Mouse (Mus musculus) intestine, embryonic 16.5 days (tissue): Measurements from ENCODE around the gene Antxr1. TPM values are rescaled to one million over a fixed set of nuclear protein-coding genes. Genes with fewer than 3 reads are reported as not detected.

Experiments
- ATAC-seq: fragments of 200-750 bp; cut with Nextera tagmentation; 2 replicates; pipeline ENCODE4 v1.8.0; 2017; ENCODE audit warnings: moderate TSS enrichment, moderate library complexity
- H3K27ac ChIP-seq: fragments of 300-500 bp; sonication (generic); 2 replicates; pipeline ENCODE4 v1.5.1; 2014; ENCODE audit warnings: mild to moderate bottlenecking, low read length
- H3K27me3 ChIP-seq: fragments of 300-500 bp; sonication (generic); replicated peaks from 2 replicates; pipeline ENCODE4 v1.6.1; 2014; ENCODE audit warnings: low read length, control low read depth, mixed read lengths; ENCODE audit not compliant: control insufficient read depth, insufficient read depth
- H3K36me3 ChIP-seq: fragments of 300-500 bp; sonication (generic); 2 replicates; pipeline ENCODE4 v1.6.1; 2014; ENCODE audit warnings: low read length, control low read depth; ENCODE audit not compliant: control insufficient read depth, insufficient read depth
- H3K4me1 ChIP-seq: fragments of 300-500 bp; sonication (generic); 2 replicates; pipeline ENCODE4 v1.6.1; 2014; ENCODE audit warnings: low read length, control low read depth, mixed read lengths; ENCODE audit not compliant: control insufficient read depth, insufficient read depth
- H3K4me2 ChIP-seq: fragments of 300-500 bp; sonication (generic); 2 replicates; pipeline ENCODE4 v1.6.1; 2014; ENCODE audit warnings: low read depth, low read length, control low read depth
- H3K4me3 ChIP-seq: fragments of 300-500 bp; sonication (generic); 2 replicates; pipeline ENCODE4 v1.5.1; 2014; ENCODE audit warnings: mild to moderate bottlenecking, low read length
- H3K9ac ChIP-seq: fragments of 300-500 bp; sonication (generic); 2 replicates; pipeline ENCODE4 v1.6.1; 2014; ENCODE audit warnings: low read depth, low read length
- H3K9me3 ChIP-seq: fragments of 300-500 bp; sonication (generic); 2 replicates; pipeline ENCODE4 v1.6.1; 2016; ENCODE audit warnings: low read length, control low read depth; ENCODE audit not compliant: control insufficient read depth
- WGBS: fragments of 180-500 bp; shearing (Covaris S2); extraction: QIAGEN DNeasy Blood & Tissue Kit; methylation state at CpG from one replicate; pipeline ENCODE4 v1.1.7; 2014; 5-methylcytosine and 5-hydroxymethylcytosine counted together
- polyA plus RNA-seq: library from polyadenylated mRNA; unstranded; fragments of >200 nt; fragmentation: Nextera tagmentation; extraction: Ambion mirVana; gene quantifications from 2 replicates; pipeline ENCODE4 v1.2.1, GENCODE M21; 2015

Antxr1 gene
- 3.9 and 4.1 TPM in 2 replicates for polyA plus RNA-seq

DNA sequence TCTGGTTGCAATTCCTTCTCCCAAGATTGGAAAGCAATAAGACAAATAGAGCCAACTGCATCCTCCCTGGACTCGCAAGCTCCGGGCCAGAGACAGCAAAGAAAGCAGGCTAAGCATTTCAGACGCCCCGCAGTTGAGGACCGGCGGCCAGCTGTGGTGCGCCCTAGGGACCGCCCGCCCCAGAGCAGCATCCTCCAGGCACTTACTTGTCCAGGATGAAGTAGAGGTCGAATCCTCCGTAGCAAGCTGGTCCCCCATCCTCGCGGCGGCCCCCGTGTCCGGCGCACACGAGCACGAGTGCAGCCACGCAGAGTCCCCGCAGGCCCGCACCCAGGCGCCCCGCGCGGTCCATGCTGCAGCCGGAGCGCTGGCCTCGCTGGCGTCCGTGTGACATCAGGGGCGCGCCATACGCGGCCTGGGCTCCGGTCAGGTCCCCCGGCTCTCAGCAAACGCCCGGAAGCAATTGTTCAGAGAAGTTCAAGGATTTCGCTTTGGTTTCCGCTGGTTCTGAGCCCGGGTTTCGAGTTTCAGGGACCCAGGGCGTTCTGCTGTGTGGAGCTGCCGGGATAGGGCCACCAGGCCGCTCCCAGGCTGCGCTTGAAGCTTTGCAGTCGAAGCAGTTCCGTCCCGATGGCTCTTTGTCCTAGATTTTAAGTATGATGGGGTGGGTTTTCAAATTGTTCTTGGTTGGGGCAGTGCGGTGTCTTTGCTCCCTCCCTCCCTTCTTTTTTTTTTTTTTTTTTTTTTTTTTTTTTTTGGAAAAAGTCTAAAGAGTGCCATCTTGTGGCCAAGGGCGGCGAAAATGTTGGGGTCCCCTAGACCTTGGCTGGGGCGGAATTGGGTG, at the start of gene Antxr1:
TSS of gene Antxr1 (minus strand) at position 731 of the 844 bp plus-strand sequence.
- H3K9ac ChIP-seq, result peak within 1 kb of the TSS; percentile 84
- under 1% methylated on average over 54 of the region's 54 CpGs for WGBS
- H3K27ac ChIP-seq, result peak within 1 kb of the TSS; percentile 94
- peak within 1 kb of the TSS; percentile 87 for H3K4me2 ChIP-seq
- 0 out of 2 replicates have a peak, but pooled peaks cover 2% of the 10 kb centered on the region for H3K4me1 ChIP-seq
- ATAC-seq, result peak; percentile 76
- peaks cover 4% of the 10 kb centered on the region; the same call in 1 of the 2 replicates for H3K27me3 ChIP-seq
- no peaks in the 10 kb centered on the region for H3K9me3 ChIP-seq
- peak within 1 kb of the TSS; percentile 75 for H3K4me3 ChIP-seq
- no peaks in the 10 kb centered on the region for H3K36me3 ChIP-seq

DNA sequence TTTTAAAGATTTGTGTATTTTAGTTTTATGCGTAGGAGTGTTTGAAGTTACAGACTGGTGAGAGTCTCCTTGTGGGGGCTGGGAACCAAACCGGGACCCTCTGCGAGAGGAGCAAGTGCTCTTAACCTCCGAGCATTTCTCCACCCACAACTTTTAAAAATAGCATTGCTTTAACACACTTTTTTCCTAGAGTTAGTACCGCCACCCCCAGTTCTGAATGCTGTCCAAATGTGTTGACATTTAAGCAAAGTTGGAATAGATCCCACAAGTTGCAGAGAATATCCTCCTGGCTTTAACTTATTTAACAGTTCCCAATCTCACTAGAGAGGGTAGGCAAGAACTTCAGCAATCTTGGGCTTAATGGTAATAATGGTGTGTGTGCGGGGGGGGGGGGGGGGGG, 49.1 kb upstream of the Antxr1 start:
- H3K9ac ChIP-seq, result no peak overlapping the region
- peaks cover 6% of the 10 kb centered on the region; the same call in 1 of the 2 replicates for H3K27me3 ChIP-seq
- H3K4me2 ChIP-seq, result no peak overlapping the region
- peaks cover 12% of the 10 kb centered on the region; the same call in 1 of the 2 replicates for H3K4me1 ChIP-seq
- no peaks in the 10 kb centered on the region for H3K9me3 ChIP-seq
- H3K27ac ChIP-seq, result no peak overlapping the region
- H3K4me3 ChIP-seq, result no peak overlapping the region
- ATAC-seq, result no peak
- 44% methylated on average over 5 of the region's 6 CpGs for WGBS
- H3K36me3 ChIP-seq, result no peaks in the 10 kb centered on the region

DNA sequence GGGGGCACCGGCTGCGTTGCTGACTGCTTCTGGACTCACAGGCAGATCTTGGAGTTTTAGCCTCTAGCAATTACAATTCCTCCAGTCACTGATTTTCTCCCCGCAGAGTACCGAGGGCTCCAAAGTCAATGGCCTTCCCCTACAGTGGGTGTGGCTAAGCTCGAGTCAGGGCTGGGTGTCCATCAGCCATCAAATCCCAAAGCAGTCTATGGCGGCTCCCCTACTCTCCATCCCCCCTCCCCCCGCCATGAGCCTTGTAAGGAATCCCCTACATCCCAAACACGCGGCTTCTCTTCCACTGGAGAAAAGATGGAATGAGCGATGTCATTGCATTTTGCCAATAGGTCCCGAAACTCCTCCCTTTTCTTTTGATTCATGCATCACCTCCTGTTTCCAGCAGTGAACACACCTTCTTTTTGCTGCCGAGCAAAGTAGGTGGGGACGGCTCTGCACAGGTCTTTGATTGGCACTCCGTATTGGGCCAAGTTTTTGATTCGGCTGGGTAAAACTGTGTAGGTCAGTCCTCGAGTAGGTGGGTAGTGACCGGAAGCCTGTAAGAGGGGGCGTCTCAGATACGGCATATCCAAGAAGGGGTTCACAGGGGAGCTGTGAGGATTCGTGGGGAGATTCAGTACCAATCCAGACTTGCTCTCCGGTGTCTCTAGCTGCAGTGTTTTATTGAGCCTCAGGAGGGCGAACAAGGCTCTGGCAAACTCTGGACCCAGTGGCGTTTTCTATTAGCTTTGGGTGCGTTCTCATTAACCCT, 48.5 kb upstream of the Antxr1 start:
- no peak overlapping the region for H3K27ac ChIP-seq
- ATAC-seq, result peak; percentile 34; the same call in 1 of the 2 replicates
- no peaks in the 10 kb centered on the region for H3K36me3 ChIP-seq
- peaks cover 6% of the 10 kb centered on the region; the same call in 1 of the 2 replicates for H3K27me3 ChIP-seq
- peak overlapping the region; percentile 53 for H3K4me2 ChIP-seq
- H3K4me3 ChIP-seq, result peak overlapping the region; percentile 27
- 0 out of 2 replicates have a peak overlapping the region, but pooled peaks have one; percentile 12 for H3K9ac ChIP-seq
- 9% methylated on average over 24 of the region's 24 CpGs for WGBS
- no peaks in the 10 kb centered on the region for H3K9me3 ChIP-seq
- peaks cover 9% of the 10 kb centered on the region; the same call in 1 of the 2 replicates for H3K4me1 ChIP-seq

DNA sequence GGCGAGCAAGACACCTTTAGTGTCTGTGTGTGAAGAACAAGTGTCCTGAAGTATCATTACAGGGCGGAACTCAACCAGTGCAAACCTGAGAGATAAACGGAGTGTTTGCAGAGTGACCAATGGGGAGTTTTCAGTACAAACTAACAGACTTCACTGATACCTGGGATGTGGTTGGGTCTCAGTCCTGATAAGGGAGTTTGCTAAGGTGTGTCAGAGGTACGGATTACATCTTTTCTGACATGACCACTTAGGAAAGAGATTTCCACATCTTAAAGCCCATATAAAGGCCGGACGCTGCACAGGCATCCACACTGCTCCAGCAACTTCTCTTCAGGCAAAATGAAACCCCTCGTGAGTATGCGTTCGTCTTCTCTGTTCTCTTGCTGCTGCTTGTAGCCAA, 37.4 kb upstream of the Antxr1 start, which contains the start of gene Gkn2:
TSS of gene Gkn2 (plus strand) at position 301 of the 400 bp plus-strand sequence.
- H3K4me3 ChIP-seq, result no peak within 1 kb of the TSS
- 72% methylated on average over 9 of the region's 9 CpGs for WGBS
- no peak for ATAC-seq
- H3K4me1 ChIP-seq, result no peaks in the 10 kb centered on the region
- H3K27ac ChIP-seq, result no peak within 1 kb of the TSS
- no peaks in the 10 kb centered on the region for H3K36me3 ChIP-seq
- no peak within 1 kb of the TSS for H3K9ac ChIP-seq
- H3K27me3 ChIP-seq, result no peaks in the 10 kb centered on the region
- H3K9me3 ChIP-seq, result no peaks in the 10 kb centered on the region
- no peak within 1 kb of the TSS for H3K4me2 ChIP-seq

DNA sequence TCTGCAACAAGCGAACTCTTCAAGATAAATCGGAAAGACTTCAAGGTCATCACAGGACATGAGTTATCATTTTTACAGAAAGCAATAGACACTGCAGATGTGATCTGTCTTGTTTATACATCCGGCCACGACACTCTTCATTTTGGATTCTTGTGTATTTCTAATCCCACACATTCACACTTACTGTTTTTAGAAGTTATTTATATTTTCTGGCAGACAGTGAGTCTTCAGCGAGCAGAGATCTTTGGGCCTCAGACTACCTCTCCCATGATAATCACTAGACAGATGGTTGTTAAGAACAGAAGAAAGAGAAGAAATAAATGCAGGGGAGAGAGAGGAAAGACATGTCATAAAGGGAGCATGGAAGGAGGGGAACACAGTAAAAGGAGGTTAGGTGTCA, 33.6 kb upstream of the Antxr1 start:
- Histone ChIP-seq H3K4me2 (no peak overlapping the region), H3K36me3 (no peaks in the 10 kb centered on the region), H3K4me1 (no peaks in the 10 kb centered on the region), H3K4me3 (no peak overlapping the region), H3K9me3 (no peaks in the 10 kb centered on the region), H3K9ac (no peak overlapping the region), H3K27ac (no peak overlapping the region), H3K27me3 (no peaks in the 10 kb centered on the region)
- 66% methylated on average over 5 of the region's 5 CpGs for WGBS
- no peak for ATAC-seq

DNA sequence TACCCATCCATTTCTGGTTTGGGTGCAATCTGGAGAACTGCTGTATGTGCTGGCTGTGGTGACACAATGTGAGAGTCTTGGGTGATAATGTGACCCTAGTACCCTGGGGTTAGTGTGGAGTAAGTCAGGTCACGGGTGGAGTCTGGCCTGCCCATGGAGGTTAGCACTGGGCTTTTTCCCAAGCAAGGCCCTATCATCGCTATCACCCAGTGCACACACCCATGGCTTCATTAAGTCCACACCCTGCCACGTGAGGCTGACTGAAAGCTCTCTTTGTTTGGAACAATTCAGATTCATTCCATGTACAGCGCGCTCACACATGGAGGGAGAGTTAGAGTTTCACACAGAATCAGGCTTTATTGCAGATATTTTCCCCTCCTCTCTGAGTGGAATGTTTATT, 18.8 kb upstream of the Antxr1 start:
- Histone ChIP-seq H3K27me3 (no peaks in the 10 kb centered on the region), H3K4me3 (no peak overlapping the region), H3K27ac (no peak overlapping the region), H3K4me1 (peaks cover 8% of the 10 kb centered on the region), H3K36me3 (no peaks in the 10 kb centered on the region), H3K9ac (no peak overlapping the region), H3K4me2 (no peak overlapping the region), H3K9me3 (no peaks in the 10 kb centered on the region)
- peak; percentile 95 for ATAC-seq
- WGBS, result 52% methylated on average over 5 of the region's 5 CpGs

DNA sequence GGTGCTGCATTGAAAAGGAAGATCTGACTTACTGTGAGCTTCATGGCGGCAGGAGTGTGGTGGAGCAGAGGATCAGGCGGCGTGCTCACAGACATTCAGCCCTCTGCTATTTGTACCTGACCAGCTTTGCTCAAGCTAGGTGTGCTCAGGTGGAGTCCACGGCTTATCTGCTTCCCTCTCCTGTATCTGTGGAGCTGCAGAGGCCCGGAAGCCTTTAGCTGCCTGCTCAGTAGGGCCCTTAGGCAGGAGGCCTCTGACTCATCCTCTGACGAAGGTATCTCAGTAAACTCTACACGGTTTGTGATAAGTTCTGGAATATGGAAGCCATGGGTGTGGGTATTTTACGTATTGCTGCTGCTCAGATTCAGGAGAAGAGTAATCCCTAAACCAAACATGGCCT, 15.2 kb upstream of the Antxr1 start, which contains the start of gene Gkn1:
TSS of gene Gkn1 (minus strand) at position 114 of the 400 bp plus-strand sequence.
- no peaks in the 10 kb centered on the region for H3K27me3 ChIP-seq
- 79% methylated on average over 8 of the region's 8 CpGs for WGBS
- H3K9ac ChIP-seq, result no peak within 1 kb of the TSS
- H3K36me3 ChIP-seq, result no peaks in the 10 kb centered on the region
- H3K27ac ChIP-seq, result no peak within 1 kb of the TSS
- no peak within 1 kb of the TSS for H3K4me2 ChIP-seq
- no peaks in the 10 kb centered on the region for H3K9me3 ChIP-seq
- H3K4me1 ChIP-seq, result peaks cover 8% of the 10 kb centered on the region
- no peak within 1 kb of the TSS for H3K4me3 ChIP-seq
- peak; percentile 76 for ATAC-seq

DNA sequence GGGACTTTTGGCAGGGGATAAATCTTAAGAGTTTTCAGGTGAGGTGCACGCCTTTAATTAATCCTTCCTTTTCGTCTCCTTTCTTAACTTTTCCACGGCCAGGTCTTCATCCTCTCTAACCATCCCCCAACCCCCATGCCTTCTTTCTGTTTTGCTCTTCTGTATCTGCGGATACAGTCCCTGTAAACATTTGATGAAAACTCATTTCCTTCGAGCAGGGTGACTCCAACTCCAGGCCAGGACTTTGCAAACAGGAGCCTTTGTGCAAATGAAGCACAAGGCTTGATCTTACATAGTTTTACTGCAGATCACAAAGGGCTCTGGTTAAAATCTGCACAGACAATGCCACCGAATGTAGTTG, 294 bp upstream of the Antxr1 start:
- H3K4me1 ChIP-seq, result 0 out of 2 replicates have a peak, but pooled peaks cover 2% of the 10 kb centered on the region
- no peaks in the 10 kb centered on the region for H3K9me3 ChIP-seq
- H3K9ac ChIP-seq, result no peak overlapping the region
- no peak; the same call in 1 of the 2 replicates for ATAC-seq
- 25% methylated on average over 6 of the region's 6 CpGs for WGBS
- H3K27me3 ChIP-seq, result peaks cover 4% of the 10 kb centered on the region; the same call in 1 of the 2 replicates
- no peak overlapping the region for H3K27ac ChIP-seq
- H3K4me3 ChIP-seq, result 0 out of 2 replicates have a peak overlapping the region, but pooled peaks have one; percentile 75
- H3K4me2 ChIP-seq, result peak overlapping the region; percentile 87
- H3K36me3 ChIP-seq, result no peaks in the 10 kb centered on the region
